Mouse (Mus musculus) limb, embryonic 15.5 days (tissue): ENCODE results near the gene Eid1. TPM values are rescaled to one million over a fixed set of nuclear protein-coding genes. Genes with fewer than 3 reads are reported as not detected.

Experiments
- ATAC-seq: fragments of 200-750 bp; cut with Nextera tagmentation; 2 replicates; pipeline ENCODE4 v1.8.0; 2017; ENCODE audit warnings: low read depth, moderate TSS enrichment; ENCODE audit not compliant: insufficient number of reproducible peaks, low FRiP score, low TSS enrichment
- H3K27ac ChIP-seq: fragments of 300-500 bp; sonication (generic); 2 replicates; pipeline ENCODE4 v1.5.1; 2015; ENCODE audit warnings: moderate library complexity, mild to moderate bottlenecking, inconsistent platforms
- H3K27me3 ChIP-seq: fragments of 300-500 bp; sonication (generic); 2 replicates; pipeline ENCODE4 v1.6.1; 2015; ENCODE audit warnings: inconsistent platforms
- H3K36me3 ChIP-seq: fragments of 300-500 bp; sonication (generic); 2 replicates; pipeline ENCODE4 v1.6.1; 2015; ENCODE audit warnings: inconsistent platforms
- H3K4me1 ChIP-seq: fragments of 300-500 bp; sonication (generic); 2 replicates; pipeline ENCODE4 v1.6.1; 2015; ENCODE audit warnings: inconsistent platforms
- H3K4me2 ChIP-seq: fragments of 300-500 bp; sonication (generic); 2 replicates; pipeline ENCODE4 v1.6.1; 2015; ENCODE audit warnings: mild to moderate bottlenecking, inconsistent platforms
- H3K4me3 ChIP-seq: fragments of 300-500 bp; sonication (generic); 2 replicates; pipeline ENCODE4 v1.5.1; 2015; ENCODE audit warnings: mild to moderate bottlenecking, inconsistent platforms
- H3K9ac ChIP-seq: fragments of 300-500 bp; sonication (generic); 2 replicates; pipeline ENCODE4 v1.6.1; 2015; ENCODE audit warnings: inconsistent platforms
- H3K9me3 ChIP-seq: fragments of 300-500 bp; sonication (generic); 2 replicates; pipeline ENCODE4 v1.6.1; 2016; ENCODE audit warnings: inconsistent platforms
- WGBS: fragments of 180-500 bp; shearing (Covaris S2); methylation state at CpG from one replicate; pipeline ENCODE4 v1.1.7; 2015; 5-methylcytosine and 5-hydroxymethylcytosine counted together
- polyA plus RNA-seq: library from polyadenylated mRNA; unstranded; fragments of >200 nt; fragmentation: Nextera tagmentation; extraction: Ambion mirVana; gene quantifications from 2 replicates; pipeline ENCODE4 v1.2.1, GENCODE M21; 2015

The Eid1 gene
- polyA plus RNA-seq, 1 experiment from 2014 or later, result 190 TPM

DNA sequence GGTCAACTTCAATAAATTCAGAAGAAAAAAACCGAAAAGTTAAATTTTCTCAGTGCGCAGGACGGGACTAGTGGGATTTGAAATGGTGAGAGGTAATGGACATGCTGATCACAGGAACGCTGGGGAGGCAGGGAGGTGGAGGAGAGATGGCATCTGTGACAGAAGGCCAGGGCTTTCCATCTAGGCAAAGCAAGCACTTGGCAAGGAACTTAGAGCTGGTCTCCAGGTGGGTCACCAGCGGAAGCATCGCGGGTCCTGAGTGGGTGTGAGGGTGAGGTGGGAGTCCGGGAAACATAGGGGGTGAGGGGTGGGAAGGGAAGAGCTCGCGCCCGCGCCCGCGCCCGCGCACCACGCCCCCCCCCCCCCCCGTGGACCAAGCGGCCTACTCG, 333 bp upstream of the Eid1 start:
- no peak for ATAC-seq
- Histone ChIP-seq H3K4me1 (peaks cover 8% of the 10 kb centered on the region; the same call in 1 of the 2 replicates), H3K27ac (peak overlapping the region; percentile 97), H3K4me3 (peak overlapping the region; percentile 82), H3K4me2 (peak overlapping the region; percentile 49), H3K27me3 (no peaks in the 10 kb centered on the region), H3K9ac (peak overlapping the region; percentile 33; the same call in 1 of the 2 replicates), H3K36me3 (no peaks in the 10 kb centered on the region), H3K9me3 (no peaks in the 10 kb centered on the region)
- WGBS, result 26% methylated on average over 8 of the region's 20 CpGs

DNA sequence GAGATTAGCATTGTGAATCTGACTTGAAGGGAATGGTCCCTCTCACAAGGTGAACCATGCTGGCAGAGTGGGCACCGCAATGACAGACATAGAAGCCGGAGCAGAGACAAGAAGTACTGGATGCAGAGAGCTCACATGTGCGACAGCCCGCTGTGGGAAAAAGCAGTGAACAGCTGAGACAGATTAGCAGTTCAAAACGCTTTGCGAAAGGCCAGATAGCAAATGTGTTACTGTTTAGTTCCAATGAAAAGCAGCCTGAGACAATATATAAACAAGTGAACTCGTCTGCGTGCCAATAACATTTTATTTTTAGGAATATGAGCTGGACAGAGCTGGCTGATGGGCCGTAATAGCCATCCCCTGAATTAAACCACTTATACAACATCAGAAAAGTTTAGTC, 8.9 kb downstream of the Eid1 start:
- no peak overlapping the region for H3K27ac ChIP-seq
- H3K4me2 ChIP-seq, result no peak overlapping the region
- no peak for ATAC-seq
- H3K36me3 ChIP-seq, result no peaks in the 10 kb centered on the region
- no peak overlapping the region for H3K4me3 ChIP-seq
- no peaks in the 10 kb centered on the region for H3K9me3 ChIP-seq
- no peak overlapping the region for H3K9ac ChIP-seq
- no peaks in the 10 kb centered on the region for H3K27me3 ChIP-seq
- 28% methylated on average over 9 of the region's 9 CpGs for WGBS
- H3K4me1 ChIP-seq, result 0 out of 2 replicates have a peak, but pooled peaks cover 7% of the 10 kb centered on the region

DNA sequence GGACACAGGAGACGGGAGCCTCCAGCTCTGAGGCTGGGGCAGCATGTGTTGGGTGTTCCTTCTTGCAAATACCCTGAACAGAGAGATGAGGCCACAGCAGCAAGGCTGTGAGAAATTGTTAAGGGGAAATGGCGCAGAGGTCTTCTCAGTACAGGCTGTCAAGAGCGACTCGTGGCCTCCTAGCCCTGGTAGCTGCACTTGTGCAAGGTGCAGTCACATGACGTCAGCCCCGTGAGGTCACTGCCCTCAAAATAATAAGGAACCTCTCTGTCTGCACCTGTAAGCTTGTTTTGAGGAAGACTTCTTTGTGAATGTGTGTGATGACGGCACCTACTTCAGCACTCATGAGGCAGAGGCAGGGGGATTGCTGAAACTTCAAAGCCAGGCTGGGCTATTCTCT, 11.0 kb downstream of the Eid1 start:
- no peaks in the 10 kb centered on the region for H3K9me3 ChIP-seq
- no peak overlapping the region for H3K27ac ChIP-seq
- 81% methylated on average over 7 of the region's 7 CpGs for WGBS
- no peak overlapping the region for H3K4me3 ChIP-seq
- no peak overlapping the region for H3K4me2 ChIP-seq
- H3K9ac ChIP-seq, result no peak overlapping the region
- H3K27me3 ChIP-seq, result no peaks in the 10 kb centered on the region
- no peaks in the 10 kb centered on the region for H3K36me3 ChIP-seq
- 0 out of 2 replicates have a peak, but pooled peaks cover 7% of the 10 kb centered on the region for H3K4me1 ChIP-seq
- no peak for ATAC-seq

DNA sequence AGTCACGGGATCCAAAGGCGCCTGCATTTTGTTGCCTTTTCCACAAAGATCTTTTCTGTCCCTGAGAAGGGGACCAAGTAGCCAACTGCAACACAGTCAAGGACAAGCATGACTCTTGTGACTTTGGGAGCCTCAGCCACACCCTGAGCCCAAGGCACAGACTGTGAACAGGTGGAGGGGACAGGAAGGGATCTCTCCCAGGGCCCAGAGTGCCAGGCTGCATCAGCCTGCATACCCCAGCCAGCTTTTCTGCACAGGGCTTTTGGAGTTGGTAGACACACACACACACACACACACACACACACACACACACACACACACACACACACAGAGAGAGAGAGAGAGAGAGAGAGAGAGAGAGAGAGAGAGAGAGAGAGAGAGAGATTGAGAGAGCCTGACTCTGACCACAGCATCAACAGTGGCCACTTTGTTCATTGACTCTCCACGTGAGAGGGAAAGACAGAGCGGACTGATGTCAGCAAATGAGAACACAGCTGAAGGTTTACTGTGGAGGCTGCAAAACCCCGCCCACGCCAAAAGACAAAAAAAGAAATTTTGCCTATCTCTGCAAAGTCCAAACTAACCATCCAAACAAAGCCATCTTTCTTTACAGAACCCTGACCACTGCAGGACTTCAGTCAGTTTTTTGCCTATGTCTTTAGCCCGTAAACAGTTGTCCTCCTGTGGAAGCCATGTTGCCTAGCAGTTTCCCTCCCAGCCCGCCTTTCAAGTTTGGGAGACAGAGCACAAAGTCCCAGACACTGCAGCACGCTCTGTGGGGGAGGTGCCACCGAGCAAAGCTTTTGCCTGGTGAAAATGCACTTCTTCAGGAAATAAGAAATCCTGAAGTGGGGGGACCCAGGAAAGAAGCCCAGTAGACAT, 11.9 kb downstream of the Eid1 start:
- Histone ChIP-seq H3K4me1 (0 out of 2 replicates have a peak, but pooled peaks cover 7% of the 10 kb centered on the region), H3K27ac (no peak overlapping the region), H3K36me3 (no peaks in the 10 kb centered on the region), H3K9me3 (no peaks in the 10 kb centered on the region), H3K9ac (no peak overlapping the region), H3K4me3 (no peak overlapping the region), H3K27me3 (no peaks in the 10 kb centered on the region), H3K4me2 (no peak overlapping the region)
- ATAC-seq, result no peak
- WGBS, result 61% methylated on average over 10 of the region's 10 CpGs

DNA sequence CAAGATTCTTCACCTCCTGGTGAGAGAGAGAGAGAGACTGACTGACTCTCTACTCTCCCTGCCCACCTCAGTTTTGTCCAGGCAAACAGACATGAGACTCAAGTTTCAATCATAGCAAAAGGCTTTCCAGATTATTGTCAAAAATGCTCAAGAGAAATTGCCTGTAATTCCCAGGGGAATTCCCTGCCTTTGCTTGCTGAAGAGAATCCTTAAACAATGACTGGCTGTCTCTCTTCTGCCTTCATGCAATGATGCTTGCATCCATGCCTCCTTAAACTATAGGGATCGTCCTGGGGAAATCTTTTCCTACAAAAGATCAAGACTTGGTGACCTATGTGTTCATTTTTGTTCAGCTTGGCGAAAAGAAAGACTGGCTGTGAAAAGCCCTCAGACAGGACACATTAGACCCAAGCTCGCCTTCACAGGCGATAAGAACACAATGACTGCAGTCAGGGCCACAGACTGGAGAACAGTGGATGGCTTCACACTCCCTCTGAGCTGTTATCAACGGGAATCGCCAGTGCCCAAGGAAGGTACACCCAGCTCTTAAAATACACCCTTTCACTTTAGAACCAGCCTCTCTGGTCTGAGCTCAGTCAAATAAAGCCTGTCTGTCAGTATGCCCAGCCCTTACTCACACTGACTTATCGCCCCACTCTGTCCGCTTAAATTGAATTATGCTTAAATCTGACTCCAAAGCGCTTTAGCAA, 12.7 kb downstream of the Eid1 start:
- Histone ChIP-seq H3K27ac (no peak overlapping the region), H3K9me3 (no peaks in the 10 kb centered on the region), H3K4me3 (no peak overlapping the region), H3K27me3 (no peaks in the 10 kb centered on the region), H3K4me2 (no peak overlapping the region), H3K4me1 (0 out of 2 replicates have a peak, but pooled peaks cover 7% of the 10 kb centered on the region), H3K36me3 (no peaks in the 10 kb centered on the region), H3K9ac (no peak overlapping the region)
- ATAC-seq, result no peak
- 80% methylated on average over 9 of the region's 9 CpGs for WGBS

DNA sequence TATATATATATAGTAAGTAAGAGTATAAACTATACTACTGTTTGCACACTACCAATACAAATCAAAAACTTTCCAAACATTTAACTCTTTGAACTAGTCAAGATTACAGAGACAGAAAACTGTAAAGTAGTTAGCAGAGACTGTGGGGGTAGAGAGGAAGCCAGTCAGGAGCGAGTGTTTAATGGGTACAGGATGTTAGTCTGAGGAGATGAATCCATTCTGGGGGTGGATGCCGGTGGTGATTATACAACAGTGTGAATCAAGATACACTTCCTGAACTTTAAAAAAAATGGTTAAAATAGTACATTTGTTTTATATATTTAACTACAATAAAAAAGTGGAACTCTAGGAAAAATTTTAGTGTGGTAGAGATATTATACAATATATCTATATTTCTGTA, 19.1 kb downstream of the Eid1 start:
- Histone ChIP-seq H3K27me3 (no peaks in the 10 kb centered on the region), H3K4me3 (no peak overlapping the region), H3K4me2 (no peak overlapping the region), H3K36me3 (no peaks in the 10 kb centered on the region), H3K9ac (no peak overlapping the region), H3K4me1 (no peaks in the 10 kb centered on the region), H3K9me3 (no peaks in the 10 kb centered on the region), H3K27ac (no peak overlapping the region)
- ATAC-seq, result no peak
- 39% methylated on average over 2 of the region's 2 CpGs for WGBS

DNA sequence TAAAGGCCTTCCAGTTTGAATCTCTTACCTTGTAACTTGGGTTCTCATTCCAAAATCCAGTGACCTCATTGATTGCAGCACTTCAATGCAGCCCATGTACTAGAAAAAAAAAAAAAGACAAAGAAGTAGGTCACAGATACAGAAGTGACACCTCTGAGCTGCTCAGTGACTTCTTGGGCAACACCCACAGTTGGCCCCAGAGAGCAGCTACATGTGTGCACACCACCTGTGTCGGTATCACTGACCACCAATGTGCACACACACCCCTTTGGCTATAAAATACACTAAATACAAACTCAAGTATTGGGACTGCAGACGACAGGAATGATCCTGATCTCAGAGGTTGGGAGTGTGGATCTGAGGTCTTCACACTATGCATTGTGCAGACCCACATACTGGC, 21.9 kb downstream of the Eid1 start:
- no peak for ATAC-seq
- Histone ChIP-seq H3K9ac (no peak overlapping the region), H3K4me3 (no peak overlapping the region), H3K4me2 (no peak overlapping the region), H3K4me1 (no peaks in the 10 kb centered on the region), H3K9me3 (no peaks in the 10 kb centered on the region), H3K27me3 (no peaks in the 10 kb centered on the region), H3K36me3 (no peaks in the 10 kb centered on the region), H3K27ac (no peak overlapping the region)
- 68% methylated on average over 2 of the region's 2 CpGs for WGBS

DNA sequence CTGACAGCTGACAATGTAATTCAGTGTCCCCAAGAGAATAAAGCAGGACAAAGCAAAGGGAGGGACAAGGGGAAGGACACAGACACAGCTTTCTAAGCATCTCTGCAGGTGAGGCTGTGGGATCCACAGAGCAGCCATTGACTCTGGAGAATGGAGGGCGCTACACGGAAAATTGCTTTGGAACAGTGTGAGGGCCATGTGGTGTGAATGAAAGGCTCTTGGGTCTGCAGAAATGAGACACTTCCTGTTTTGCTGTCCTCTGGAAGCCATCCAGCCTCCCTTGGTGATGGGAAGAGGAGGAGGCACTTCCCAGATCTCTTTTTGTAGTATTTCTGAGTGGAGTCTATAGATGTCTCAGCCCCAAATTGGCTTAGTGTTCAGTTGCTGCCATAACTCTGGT, 23.3 kb downstream of the Eid1 start:
- ATAC-seq, result no peak
- Histone ChIP-seq H3K9me3 (no peaks in the 10 kb centered on the region), H3K4me3 (no peak overlapping the region), H3K36me3 (no peaks in the 10 kb centered on the region), H3K4me1 (no peaks in the 10 kb centered on the region), H3K27ac (no peak overlapping the region), H3K4me2 (no peak overlapping the region), H3K9ac (no peak overlapping the region), H3K27me3 (no peaks in the 10 kb centered on the region)
- WGBS, result 56% methylated on average over 2 of the region's 2 CpGs

DNA sequence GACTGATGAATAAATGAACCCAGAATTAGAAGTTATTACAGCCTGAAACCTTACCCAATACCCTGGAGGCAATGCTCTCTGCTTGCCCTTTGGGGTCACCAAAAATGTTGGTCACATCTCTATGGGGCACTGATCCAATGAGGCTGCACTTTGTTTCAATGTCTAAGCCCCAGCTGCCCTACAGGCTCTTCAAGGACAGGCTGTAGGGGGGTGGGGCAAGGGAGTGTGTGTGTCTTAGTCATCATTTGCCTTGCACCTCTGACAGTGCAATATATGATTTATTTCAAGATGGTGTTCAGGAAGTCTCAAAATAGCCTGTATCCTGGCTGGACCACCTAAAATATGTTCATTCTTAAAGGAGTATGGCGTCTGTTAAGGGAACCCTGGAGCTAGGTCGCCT, 28.7 kb downstream of the Eid1 start:
- Histone ChIP-seq H3K9ac (no peak overlapping the region), H3K27ac (no peak overlapping the region), H3K9me3 (no peaks in the 10 kb centered on the region), H3K4me3 (no peak overlapping the region), H3K36me3 (no peaks in the 10 kb centered on the region), H3K4me2 (no peak overlapping the region), H3K4me1 (no peaks in the 10 kb centered on the region), H3K27me3 (no peaks in the 10 kb centered on the region)
- WGBS, result 91% methylated on average over 2 of the region's 2 CpGs
- ATAC-seq, result no peak

DNA sequence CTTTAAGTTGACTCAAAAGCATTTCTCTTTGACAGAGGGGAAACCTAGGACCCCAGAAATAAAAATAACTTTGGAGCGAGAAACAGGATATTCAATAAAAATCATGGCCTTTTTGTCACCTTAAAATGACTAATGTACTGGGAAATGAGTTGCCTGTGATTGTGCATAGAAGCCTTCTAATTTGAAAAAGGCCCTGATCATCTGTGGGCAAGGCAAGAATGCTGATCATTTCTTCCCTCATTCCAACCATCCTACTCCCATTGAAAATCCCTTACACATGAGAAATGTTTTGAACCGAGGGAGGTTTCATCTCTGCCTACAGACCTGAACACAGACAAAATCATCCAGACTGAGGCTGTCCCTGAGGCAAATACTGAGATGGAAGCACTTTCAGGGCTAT, 30.0 kb downstream of the Eid1 start:
- 72% methylated on average over 2 of the region's 2 CpGs for WGBS
- H3K9me3 ChIP-seq, result no peaks in the 10 kb centered on the region
- no peak for ATAC-seq

DNA sequence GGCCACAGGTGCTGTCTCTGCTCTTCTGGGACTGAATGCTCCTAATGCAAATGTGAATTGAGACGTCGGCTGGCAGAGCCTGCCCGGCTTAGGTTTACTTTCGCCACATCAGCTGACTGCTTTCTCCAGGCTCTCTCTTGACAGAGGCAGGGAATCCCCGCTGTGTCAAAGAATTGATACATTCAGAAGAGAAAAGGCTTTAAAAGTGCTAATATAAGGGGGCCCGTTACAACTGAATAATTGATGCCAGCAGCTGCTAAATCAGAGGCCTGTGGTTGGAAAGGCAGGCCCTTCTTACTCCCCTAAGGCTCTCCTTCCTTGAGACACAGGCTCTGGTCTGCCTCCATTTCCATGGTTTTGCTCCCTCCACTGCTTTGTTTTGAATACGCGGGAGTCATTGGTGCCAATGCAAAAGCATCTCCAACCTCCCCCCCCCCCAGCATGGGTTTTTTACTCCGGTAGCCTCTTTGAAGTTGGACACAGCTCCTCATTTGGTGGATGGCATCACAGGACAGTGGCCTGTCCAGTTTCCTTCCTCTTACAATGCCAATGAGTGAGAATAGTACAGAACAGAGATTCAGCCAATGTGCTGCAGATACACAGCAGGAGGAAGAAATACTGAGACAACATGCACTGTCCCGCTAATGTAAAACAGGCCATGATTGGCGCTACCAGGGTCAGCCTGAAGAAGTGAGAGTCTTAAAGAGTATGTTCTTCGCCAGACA, 32.2 kb downstream of the Eid1 start:
- H3K9ac ChIP-seq, result no peak overlapping the region
- H3K4me3 ChIP-seq, result no peak overlapping the region
- no peak for ATAC-seq
- H3K9me3 ChIP-seq, result no peaks in the 10 kb centered on the region
- no peaks in the 10 kb centered on the region for H3K36me3 ChIP-seq
- H3K27me3 ChIP-seq, result no peaks in the 10 kb centered on the region
- H3K4me1 ChIP-seq, result no peaks in the 10 kb centered on the region
- H3K27ac ChIP-seq, result no peak overlapping the region
- H3K4me2 ChIP-seq, result no peak overlapping the region
- WGBS, result 57% methylated on average over 12 of the region's 12 CpGs

More for the DNA sequence above, 30.0 kb downstream of the Eid1 start:
- Histone ChIP-seq H3K27ac (no peak overlapping the region), H3K27me3 (no peaks in the 10 kb centered on the region), H3K4me2 (no peak overlapping the region), H3K36me3 (no peaks in the 10 kb centered on the region), H3K4me3 (no peak overlapping the region), H3K4me1 (no peaks in the 10 kb centered on the region), H3K9ac (no peak overlapping the region)

DNA sequence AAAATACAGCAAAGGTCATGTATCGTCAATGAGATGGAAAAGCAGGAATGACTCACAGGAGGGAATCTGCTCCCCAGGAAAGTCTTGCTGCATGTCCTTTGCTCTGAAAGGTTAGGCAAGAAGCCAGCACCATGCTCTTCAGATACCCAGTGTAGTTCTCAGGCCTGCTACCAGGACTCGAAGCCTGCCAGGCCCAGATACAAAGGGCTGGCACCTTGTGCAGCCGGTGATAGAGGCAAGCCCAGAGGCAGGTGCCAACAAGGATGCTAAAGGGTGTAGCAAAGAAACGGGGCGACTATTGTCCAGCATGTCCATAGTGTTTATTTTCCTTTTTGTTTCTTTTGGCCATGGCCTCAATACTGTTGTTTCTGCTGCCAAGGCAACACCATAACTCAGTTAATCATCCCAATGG, 33.6 kb downstream of the Eid1 start:
- H3K4me3 ChIP-seq, result no peak overlapping the region
- no peaks in the 10 kb centered on the region for H3K9me3 ChIP-seq
- 80% methylated on average over 5 of the region's 5 CpGs for WGBS
- no peak overlapping the region for H3K9ac ChIP-seq
- H3K4me1 ChIP-seq, result no peaks in the 10 kb centered on the region
- no peaks in the 10 kb centered on the region for H3K36me3 ChIP-seq
- no peak for ATAC-seq
- no peaks in the 10 kb centered on the region for H3K27me3 ChIP-seq
- H3K4me2 ChIP-seq, result no peak overlapping the region
- no peak overlapping the region for H3K27ac ChIP-seq
